Mouse (Mus musculus): ENCODE measurements around the gene Nrg4.

GRCm38 (mm10) chr9:55208458-55208789, 118.2 kb downstream of the Nrg4 start:
- TF ChIP-seq POLR2A (IDR thresholded peaks at IDR 0.05; ENCODE audit: insufficient read length, low read depth) (no peak), MAX (IDR thresholded peaks at IDR 0.05; ENCODE audit: low read depth) (no peak), POLR2AphosphoS2 (IDR thresholded peaks at IDR 0.05; ENCODE audit: insufficient read length, low read depth) (no peak), TCF12 (IDR thresholded peaks at IDR 0.05; ENCODE audit: insufficient read depth, poor library complexity, severe bottlenecking) (no peak)
